Mouse (Mus musculus) small intestine, adult 2 months (tissue): ENCODE data around the gene Cnfn.

Experiments used
- CTCF ChIP-seq: fragments of 200-500 bp; IDR thresholded peaks from 2 replicates; pipeline ENCODE4 v1.5.1; 2012; ENCODE audit warnings: low read depth, mild to moderate bottlenecking, control low read depth, inconsistent platforms, low read length, moderate library complexity, mixed read lengths; ENCODE audit not compliant: insufficient replicate concordance, insufficient read length; ENCODE audit errors: extremely low read depth
- POLR2A ChIP-seq: fragments of 200-500 bp; IDR thresholded peaks from 2 replicates; pipeline ENCODE4 v1.6.1; 2012; ENCODE audit warnings: low read depth, mild to moderate bottlenecking, control low read depth, inconsistent platforms, low read length, moderate library complexity

DNA sequence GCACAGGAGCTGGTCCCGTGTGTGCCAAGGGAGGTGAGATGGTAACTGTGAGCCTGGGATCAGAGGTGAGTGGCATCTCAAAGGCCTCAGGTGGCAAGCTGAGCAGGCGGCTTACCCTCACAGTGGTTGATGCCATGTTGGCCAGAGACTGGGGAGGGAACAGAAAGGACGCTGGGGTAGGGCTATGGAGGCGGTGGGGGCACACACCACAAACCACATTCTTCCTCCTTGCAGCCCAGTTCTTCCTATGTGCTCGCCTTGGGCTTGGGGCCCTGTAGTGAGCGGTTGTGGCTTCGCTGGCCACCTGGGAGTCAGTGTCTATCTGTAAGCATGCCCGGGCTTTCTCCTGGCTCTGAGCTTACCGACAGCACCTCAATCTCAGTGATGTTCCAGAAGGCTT, 15.3 kb upstream of the Cnfn start:
- TF ChIP-seq POLR2A (no peak), CTCF (no peak)
